Mouse (Mus musculus): ENCODE results near the gene Pak6.

Gene Pak6

DNA sequence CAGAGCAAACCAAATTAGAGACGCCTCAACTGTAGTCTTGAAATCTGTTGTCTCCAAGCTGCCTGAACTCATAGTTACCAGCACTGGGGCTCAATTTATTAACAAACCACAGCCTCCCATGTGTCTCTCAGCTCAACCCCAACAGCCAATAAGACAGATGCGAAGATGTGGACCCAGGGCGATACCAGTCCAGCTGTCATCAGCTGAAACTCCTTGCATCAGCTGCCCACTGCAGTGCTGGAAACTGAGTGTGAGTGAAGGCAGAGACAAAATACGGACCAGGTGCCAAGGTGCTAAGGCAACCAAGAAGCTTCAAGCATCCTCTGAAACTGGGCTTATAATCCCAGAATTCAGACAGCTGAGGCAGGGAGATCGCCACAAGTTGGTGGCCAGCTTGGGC lies 68.9 kb downstream of the Pak6 start:
- DNase-seq: no peak

DNA sequence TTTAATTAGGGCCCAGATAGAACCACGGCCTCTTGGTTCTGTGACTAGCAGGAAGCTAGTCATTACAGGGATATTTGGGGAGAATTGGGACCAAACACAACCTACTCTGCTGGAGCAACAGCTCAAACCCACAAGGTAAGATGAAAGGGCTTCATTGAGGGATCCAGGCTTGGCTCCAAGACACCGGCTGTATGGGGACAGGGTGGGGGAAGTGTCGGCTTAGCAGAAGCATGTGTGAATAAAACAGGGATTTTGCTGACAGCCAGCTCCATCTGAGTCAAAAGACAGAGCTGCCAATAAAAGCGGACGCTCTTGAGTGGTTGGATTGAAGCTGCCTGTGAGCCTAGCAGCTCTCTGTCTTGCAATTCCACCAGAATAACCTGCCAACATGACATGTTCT lies 70.2 kb downstream of the Pak6 start:
- DNase-seq: no peak

DNA sequence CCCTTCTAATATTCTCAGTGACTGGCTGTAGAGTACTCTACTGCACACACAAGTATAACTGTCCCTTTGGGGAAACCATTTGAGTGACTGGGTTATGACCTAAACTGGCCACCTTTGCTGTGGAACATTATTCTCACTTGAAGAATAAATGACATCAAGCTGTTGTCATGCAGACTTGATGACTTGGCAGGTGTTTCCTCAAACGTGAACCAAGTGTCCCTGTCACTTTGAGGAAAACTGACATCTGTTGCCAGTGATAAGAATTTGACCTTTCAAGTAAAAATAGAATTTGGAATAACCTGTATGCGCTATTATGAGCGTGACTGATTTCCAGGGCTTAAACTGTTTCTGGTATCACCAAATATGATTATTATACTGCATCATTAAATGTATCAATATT lies 77.2 kb downstream of the Pak6 start:
- DNase-seq: no peak

DNA sequence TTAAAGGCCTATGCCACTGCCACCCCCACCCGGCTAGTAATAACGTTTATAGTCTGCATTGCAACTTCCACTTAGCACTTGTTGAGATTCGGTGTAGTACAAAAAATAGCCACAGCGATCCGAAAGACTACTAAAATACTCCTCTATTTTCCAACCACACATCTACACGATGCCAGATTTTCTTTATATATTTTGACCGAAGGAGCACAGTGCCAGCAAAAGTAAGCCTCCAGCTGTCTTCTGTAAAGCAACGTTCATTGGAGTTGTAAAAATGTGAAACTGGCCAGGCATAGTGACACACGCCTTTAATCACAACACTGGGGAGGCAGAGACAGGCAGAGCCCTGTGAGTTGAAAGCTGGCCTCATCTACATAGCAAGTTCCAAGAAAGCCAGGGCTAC lies 78.1 kb downstream of the Pak6 start:
- no peak for DNase-seq

DNA sequence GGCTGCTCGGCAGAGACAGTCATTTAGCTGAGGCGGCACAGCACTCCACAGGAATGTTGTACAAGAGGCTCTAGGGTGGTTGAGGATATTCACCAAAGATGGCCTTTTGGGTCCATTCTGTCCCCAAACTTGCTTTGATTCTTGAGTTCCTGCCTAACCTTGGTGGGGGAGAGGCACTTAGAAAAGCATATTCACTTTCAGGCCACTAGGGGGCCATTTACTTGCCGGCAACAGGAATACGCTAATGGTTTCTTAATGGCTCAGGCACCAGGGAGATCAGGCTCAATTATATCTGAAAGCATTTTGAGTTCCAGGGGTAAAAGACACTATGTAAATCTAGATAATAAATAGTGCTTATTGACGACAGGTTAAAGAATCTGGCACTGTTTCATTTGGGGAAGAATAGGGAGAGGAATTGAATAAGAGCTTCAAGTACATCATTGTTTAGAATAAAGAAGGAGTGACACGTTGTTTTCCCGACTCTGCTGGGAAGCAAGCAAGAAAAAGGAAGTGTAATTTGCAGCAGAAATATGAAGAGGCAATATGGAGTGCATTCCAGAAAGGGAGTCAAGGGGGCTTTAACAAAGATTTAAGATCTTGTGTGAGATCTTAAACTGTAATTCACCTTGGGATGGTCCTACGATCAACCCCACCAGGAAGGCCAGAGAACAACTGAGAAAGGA lies 80.3 kb downstream of the Pak6 start:
- peak; percentile 37 to 46 for DNase-seq

DNA sequence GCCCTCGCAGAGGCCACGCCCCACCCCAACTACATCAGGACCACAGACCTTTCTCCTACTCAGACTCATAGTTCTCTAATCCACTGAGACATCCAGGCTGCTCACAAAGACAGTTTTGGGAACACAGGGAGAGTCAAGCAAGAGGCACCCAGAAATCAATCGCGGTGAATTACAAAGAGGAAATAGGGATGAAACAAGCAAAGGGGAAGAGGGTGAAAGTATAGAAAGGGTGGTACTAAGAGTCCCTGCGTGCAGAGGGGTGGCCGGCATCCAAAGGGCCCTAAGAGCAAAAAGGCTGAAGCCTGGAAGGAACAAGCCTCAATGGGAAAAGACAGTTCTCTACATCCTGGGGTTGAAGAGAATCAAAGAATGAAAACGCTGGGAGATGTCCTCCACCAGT lies 81.5 kb downstream of the Pak6 start:
- DNase-seq: no peak

DNA sequence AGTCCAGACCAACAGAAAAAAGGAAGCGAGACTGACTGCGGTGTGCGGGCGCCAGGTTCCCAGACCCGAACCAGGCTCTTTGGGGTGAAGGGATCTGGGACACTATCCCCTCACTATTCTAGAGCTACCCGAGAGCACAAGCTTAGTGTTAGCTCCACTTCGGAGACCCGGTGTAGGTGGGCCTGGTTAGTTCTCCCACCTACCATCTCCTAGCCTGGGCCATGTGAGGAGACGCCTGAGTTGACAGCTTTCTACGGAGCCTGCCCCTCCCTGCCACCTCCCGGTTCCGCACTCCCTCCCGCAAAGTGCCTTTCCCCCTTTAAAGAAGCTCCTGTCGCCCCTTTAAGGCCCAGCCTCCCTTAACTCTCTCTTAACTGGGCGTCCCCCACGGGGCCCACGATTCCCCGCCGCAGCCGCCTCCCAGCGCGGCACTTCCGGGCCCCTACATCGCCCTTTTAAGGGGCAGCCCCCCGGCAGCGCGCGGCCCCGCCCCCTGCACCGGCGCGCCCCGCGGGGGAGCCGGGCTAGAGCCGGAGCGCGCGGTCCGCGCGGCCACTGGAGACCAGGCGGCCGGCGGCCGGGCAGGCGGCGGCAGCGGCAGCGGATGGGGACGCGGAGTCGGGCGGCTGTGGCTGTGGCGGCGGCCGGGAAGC lies 82.3 kb downstream of the Pak6 start, which contains the start of gene Inafm2:
Gene Inafm2 (plus strand): TSS at position 527 of the 653 bp plus-strand sequence.
- peak; percentile 90 to 92 for DNase-seq

DNA sequence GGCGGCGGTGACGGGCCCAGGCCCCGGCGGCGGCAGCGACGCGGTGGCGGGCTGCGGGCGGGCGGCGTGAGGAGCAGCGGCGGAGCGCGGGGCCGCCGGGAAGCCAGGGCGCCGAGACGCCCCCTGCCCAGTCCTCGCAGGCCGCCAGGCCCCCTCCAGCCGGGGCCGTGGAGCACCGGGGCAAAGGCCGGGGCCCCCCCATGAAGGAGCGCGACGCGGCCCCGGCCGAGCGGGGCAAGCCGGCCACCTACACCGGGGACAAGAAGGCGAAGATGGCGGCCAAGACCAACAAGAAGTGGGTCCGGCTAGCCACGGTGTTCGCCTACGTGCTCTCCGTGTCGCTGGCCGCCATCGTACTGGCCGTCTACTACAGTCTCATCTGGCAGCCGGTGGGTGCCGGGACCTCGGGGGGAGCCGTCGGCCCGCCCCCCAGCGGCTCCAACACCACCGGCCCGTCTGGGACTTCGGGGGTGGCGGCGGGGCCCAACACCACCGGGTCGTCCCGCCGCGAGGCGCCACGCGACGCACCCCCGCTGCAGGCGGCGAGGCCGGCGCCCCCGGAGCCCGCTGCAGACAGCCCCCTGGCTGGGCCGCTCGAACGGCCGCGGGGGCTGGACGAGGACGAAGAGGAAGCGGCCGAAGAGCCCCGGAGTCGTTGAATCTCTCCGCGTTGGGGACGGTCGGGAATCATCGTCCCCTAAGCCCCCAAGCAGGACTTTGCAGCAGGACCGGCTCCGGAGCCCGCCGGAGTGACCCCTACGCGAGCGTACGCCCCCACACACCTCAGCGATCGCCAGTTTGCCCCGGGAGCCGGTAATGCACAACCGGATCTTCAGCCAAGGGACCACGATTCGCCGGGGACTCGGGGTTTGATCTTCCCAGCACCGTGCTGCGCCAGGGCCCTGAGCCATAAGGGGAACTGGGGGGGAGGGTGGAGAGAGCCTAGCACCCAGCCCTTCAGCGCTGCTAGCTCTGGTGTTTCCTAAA lies 83.1 kb downstream of the Pak6 start:
- DNase-seq: peak in 1 of 2 experiments; percentile 15

DNA sequence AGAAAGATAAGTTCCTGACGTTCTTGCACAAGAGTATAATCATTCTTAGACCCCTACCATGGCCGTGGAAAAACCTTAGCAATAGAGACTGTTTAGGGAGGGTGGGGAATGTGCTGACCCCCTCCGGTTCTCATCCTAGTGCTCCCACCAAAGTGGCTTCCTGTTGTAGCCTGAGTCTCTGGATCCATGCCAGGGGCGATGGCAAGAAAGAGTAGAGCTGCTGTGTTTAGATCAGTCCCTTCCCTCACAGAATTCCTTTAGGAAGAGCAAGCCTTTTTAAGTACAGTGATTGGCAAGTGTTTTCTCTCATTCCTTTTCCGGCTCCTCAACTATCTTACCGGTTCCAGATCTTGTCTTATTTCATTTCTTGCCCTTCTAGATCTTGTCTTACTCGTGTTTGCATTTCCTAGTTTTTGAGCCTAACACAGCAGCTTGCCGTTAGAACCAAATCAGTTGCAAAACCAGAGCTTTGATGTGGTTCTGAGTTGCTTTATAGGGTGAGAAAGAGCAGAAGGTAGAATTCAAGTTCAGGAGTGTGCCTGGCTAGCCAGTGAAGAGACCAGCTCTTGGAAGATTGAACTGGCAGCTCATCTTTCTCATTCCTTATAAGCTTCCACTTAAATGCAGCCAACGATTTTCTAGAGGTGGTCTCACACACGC lies 84.3 kb downstream of the Pak6 start:
- DNase-seq: peak in 1 of 2 experiments; percentile 19
